Mouse (Mus musculus): ENCODE measurements around the gene Pgam2.

- TF ChIP-seq FLI1 (IDR thresholded peaks at IDR 0.05; ENCODE audit: low read length) (no peak), GATA1 (IDR thresholded peaks at IDR 0.05; ENCODE audit: borderline replicate concordance, low read length) (no peak)
Measured at GRCm38 (mm10) chr11:5819223-5819622, 15.7 kb upstream of the Pgam2 start.
